Mouse (Mus musculus) neutrophil, adult 5-6 weeks (primary cell): ENCODE results near the gene Klhl32. TPM values are rescaled to one million over a fixed set of nuclear protein-coding genes. Genes with fewer than 3 reads are reported as not detected.
"Not testable (repeated sequence)": the region's sequence is repeated elsewhere in the genome, so short reads cannot be mapped to it uniquely, and the experiment has no call there.

Experiments
- ATAC-seq: fragments of 151-379, 151-347 bp; 2 replicates; pipeline ENCODE4 v1.8.0; 2017; ENCODE audit warnings: mild to moderate bottlenecking, moderate TSS enrichment; ENCODE audit not compliant: insufficient number of reproducible peaks, poor library complexity, low FRiP score, severe bottlenecking; ENCODE audit errors: extremely low read depth
- total RNA-seq: library from RNA; stranded (forward); fragments of 200-1000 nt; gene quantifications from 2 replicates; pipeline ENCODE4 v1.2.3, GENCODE M21; 2017

Gene Klhl32
- total RNA-seq = 0.23 TPM in 1 of 2 replicates, not detected in the other

DNA sequence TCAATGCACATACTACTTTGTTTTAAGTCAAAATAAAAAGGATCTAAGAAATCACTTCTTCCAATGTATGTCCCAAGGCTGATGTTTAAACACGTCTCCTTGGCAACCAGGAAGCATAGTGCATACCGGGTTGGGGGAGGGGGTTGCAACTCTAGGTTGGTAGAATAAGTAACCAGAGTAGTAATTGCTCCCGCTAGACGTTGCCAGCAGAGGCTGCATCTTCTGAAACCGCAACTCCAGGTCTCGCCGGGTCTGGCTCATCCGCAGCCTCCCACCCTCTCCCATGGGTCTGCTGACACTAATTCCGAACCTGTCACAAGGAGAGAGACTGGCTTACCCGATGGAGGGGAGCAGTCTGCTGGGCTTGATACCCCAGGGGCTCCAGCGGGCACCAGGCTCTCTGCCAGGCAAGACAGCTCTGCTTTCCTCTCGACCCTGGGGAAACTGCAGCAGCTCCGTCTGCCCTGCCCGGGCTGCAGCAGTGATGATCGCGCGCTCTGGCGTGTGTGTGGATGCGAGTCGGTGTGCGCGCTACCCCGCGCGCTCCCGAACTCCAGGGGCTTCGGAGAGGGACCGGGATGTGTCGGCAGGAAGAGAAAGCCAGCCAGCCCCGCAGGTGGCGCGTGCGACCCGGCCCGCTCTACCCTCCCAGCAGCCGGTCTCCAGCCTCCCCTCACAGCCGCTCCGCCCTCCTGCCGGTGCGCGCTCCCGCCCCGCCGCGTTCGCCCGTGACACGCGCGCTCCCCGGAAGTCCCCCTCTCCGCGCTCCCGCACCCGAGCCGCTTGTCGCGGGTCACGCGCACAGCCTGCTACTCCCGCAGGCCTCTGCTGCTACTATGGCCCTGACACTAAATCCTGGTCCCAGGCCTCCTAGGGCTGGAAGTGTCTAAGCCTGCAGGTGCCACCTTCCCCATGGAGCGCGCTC, at the start of gene Klhl32:
TSS of gene Klhl32 (minus strand) at position 724 of the 925 bp plus-strand sequence.
- no peak for ATAC-seq

DNA sequence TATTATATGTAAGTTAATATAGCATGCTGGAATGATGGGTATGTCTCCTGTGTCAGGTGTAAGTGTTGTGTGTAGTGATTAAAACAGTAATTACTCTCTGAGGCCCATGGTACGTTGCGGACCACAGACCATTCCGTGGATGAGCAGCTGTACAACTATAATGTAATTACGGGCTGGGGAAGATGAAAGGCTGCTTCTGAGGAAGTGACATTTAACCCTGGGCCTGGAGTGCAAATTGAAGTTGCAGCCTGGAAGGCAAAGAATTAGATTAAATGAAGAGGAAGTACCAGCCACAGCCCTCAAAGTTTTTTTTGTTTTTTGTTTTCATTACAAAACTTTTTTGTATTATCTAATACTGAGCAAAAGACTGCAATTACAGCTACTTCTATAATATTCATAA, 48.2 kb upstream of the Klhl32 start:
- ATAC-seq = no peak

DNA sequence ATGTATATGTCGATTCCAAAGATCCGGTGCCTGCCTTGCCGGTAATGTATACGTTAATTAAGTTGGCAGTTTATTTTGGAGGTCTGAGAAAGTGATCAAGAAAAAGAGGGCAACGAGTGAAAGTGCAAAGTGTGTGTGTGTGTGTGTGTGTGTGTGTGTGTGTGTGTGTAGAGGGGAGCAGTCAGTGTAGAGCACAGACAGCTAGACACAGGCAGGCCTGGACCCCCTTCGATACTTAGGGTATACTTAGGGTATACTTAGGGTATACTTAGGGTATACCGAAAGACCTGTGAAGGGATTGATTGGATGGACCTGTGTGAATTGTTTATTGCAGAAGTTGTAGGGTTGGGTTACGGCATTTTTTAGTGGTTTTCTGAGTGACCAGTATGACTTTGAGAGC, 47.7 kb upstream of the Klhl32 start:
- no peak for ATAC-seq

DNA sequence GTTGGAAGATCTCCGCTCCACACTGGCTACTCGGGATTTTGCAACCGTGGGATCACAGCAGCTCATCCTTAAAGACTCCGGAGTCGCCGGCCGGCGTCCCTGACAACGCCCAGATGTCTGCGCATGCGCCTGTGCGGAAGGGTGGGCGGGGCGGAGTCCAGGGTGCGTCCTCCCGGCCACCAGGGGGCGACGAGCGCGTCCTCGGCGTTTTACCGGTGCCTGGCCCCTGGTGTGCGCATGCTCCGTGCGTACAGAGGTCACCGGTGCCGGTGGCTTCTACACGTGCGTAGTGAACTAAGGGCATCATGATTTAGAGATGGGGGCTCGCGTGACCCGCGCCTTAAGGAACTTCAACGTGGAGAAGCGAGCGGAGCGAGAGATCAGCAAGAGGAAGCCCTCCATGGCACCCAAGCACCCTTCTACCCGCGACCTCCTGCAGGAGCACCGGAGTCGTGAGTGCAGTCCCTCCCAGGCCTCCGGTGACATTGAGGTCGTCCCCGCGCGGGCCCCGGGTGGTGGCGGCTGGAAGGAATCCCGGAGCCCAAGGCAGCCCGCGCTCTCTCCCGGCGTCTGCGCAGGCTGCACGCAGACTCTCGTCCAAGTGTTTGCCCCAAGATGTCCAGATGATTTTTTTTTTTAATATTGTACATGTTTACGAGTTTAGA, 47.1 kb upstream of the Klhl32 start, which contains the start of gene Ndufaf4:
TSS of gene Ndufaf4 (plus strand) at position 233 of the 665 bp plus-strand sequence.
- ATAC-seq = peak; percentile 93

DNA sequence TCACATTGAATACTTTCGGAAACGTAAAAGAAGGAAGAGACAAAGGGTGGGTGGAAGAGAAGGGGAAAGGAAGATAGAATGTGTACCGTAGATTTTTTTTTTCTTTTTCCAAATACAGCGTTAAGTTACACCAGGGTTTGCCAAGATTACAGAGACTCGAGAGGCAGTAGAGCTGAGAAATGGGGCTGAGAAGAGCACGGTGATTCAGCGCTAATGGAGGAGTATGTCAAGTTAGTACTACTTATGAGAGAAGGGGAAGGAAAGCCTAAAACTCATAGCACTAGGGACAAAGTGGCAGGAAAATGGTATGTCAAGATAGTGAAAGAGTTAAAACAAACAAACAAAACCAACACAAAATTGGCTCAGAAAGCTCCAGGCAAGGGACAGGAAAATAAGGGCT, 46.4 kb upstream of the Klhl32 start:
- no peak for ATAC-seq

DNA sequence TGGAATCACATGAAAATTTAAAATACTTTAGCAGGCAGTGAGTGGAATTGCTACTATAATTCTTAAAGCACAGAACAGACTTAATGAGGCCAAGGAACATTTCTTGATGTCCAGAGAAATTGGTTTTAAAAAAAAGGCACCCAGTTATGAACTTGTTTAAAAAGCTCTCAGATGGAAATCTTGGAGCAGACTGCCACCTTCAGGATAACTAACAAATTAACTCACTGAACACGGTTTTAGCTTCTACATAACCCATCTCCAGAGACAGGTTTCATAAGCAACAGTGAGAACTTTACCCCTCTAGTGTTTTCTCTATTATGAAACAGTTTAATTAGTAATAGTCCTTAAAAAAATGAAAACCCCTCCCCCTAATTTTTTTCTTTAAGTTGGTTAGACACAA, 45.9 kb upstream of the Klhl32 start:
- ATAC-seq = peak; percentile 55; the same call in 1 of the 2 replicates

DNA sequence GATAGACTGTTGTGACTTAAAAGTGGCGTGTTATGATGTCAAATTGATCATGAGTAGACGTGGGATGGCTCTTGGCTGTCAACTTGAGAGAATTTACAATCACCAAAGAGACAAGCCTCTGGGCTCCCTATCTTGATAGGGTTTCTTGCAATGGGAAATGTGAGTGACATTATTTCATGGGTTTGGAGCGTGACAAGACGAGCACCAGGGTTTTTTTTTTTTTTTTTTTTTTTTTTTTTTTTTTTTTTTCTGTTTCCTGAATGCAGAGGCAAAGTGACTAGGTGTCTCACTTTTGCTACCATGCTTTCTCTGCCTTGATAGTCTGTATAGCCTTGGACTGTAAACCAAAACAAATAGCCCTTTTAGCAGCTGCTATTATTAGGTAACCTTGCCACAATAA, 43.7 kb upstream of the Klhl32 start:
- no peak for ATAC-seq

DNA sequence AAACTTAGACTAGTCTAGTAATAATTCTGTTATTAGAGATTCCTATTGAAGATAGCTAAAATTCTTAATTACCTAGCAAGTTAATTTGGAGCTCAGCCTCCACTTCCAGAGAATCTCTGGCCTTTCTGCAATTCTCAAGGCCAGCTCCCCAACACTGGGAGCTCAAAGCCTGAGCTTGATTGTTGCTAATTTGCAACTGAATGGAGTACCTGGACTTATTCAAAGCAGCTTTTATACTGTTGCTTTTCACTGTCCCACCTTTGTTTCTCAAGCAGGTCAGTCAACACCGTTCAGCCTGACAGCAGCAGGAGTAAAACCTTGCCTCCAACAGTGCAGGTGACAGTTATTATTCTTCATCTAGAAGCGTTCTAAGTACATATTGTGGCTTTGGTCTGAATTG, 41.4 kb upstream of the Klhl32 start:
- ATAC-seq = not testable (repeated sequence)

DNA sequence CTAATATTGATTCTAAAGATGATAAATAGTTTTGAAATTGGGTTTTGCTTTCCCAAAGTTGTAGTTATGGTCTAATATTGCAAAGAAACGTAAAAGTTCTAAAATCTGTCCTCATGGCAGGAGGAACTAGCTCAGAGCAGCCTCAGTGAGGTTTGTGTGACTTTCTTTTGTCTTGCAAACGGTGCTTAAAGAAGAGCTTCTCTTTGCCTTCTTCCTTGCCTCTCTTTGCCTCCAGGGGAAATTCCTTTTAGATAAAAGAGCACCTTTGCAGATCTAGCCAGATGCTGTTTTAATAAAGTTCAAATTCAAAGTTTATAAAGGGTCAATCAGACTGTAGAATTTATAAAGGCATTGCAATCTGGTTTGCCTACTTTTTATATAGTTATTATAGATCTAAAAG, 38.5 kb upstream of the Klhl32 start:
- ATAC-seq = not testable (repeated sequence)

DNA sequence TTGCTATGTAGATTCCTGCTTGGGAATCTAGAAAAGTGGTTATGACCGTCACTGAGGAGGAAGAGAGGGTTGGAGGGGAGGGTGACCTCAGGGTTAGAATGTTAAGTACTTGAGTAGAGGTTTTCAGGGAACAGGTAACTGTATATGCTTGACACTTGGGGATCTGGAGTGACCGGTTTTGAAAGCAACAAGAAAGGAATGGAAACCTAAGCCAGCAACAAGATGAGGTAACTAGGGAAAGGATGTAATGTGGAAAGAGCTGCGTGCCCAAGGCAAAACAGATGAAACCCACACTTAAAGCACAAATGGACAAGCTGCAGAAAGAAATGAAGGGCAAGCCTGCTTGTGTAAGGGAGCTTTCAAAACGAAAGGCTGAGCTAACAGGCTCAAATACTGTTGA, 18.3 kb upstream of the Klhl32 start:
- ATAC-seq = no peak

DNA sequence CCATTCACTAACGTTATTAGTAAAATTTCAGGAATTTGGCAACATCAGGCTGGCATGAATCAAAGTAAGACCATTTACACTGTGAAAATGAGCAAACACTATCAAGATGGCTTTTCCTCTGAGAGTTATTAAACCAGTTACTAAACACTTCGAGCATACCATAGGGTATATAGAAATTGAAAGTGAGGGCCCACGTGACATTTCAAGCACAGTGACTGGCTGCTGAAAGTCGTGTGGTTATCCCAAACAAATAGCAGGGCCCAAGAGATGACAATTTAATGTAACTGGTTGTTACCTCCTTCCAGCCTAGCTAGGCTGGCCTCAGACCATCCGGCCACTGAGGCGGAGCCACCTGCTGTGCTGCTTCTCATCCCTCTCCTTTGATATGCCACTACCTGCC, 14.8 kb upstream of the Klhl32 start:
- ATAC-seq = no peak

DNA sequence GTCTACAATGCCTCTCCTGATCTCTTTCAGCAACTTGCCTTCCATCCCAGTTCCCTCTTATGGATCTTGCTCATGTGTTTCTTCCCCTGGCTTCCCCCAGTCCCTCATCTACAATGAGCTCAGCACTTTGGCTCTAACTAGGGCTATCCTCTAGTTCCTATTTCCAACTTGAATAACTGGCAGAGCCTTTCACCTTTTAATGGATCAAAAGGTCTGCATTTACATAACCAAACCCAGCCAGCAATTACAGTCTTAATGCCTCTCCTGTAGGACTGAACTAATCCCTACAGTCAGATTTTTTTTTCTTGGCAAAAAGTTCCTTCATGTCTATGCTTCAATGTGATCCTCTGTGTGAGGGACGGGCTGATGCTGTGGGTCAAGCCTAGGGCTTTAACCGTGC, 3.5 kb downstream of the Klhl32 start:
- no peak for ATAC-seq

DNA sequence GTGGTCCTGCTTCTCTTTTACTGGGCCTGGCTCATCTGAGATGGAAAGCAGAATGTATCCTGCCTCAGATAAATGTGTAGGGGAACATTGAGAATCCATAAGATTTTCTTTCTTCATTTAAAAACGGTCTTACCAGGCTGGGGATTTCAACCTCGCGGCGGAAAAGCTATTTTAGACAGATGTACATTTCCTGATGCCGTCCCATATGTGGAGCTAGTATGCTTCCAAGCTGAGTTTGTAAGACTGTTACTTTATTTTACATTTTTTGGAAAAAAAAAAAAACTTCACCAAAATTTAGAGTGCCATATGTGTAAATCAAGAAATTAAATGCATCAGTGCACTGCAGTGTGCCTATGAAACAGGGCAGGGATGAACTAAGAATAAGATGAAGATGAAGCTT, 5.4 kb downstream of the Klhl32 start:
- ATAC-seq = no peak

DNA sequence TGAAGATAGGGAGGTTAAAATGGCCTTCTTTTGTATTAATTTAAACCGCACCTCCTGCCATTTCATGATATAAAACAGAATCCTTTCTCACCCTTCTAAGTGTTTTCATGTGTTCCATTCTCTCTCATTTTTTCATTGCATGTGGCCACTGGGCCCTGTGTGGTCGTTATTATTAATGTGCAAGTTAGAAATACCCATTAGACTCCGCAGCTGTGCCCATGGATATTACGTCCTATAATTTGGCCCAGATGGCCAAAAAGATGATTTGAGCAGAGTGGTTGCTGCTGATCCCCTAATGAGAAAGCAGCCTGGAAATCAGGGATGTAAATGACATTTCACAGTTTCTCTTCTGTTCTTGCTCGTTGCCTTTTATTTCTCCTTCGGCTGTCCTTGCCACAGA, 12.4 kb downstream of the Klhl32 start:
- no peak for ATAC-seq

DNA sequence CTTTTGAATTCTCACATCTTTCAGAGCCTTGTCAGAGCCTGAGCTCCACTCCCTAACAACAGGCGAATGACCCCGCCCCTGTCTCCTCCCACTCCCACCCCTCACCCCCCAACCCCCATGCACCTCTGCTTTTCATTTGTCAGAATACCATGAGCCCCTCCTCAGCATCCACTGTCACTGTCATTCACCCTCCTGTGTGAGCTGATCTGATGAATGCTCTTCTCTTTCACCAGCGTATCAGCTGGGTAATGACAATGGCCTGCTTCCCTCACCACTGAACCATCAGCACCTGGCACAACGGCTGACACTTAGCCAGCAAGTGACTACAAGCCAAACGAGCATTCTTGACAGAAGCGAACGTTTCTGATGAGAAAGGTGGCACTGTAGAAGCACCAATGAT, 15.4 kb downstream of the Klhl32 start:
- no peak for ATAC-seq

DNA sequence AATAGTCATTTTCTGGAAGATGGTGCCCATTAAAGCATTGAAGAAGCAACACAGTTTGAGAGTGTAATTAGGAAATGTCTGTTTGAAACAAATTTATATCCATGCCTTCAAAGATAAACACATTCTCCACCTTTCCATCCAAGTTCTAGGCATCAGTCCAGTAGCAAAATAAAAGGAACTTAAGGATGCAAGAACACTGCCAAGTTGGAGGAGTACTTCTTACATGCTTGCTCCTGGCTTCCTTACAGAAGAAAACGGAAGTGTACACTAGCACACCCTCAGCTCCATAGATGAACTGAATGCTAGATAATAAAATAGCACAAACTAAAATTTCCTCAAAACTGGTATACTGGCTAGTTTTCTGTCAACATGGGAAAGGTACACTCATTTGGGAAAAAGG, 42.6 kb downstream of the Klhl32 start:
- no peak for ATAC-seq

DNA sequence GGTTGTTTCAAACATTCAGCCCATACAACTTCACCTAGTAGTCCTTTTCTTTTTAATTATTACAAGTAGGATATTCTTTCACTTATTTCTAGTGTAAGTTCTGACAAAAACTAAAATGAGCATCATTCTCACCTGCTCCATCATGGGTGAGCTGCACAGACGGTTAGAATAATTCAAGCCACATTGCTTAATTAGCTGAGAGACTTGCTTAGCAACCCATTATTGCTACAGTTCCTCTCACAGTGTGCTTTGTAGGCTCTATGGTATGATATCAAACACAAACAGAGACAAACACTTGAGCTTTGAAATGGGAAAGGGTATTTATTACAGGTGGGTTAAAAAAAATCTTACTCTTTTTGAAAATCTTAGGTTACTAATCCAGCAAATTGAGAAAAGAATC, 49.0 kb downstream of the Klhl32 start:
- no peak for ATAC-seq

DNA sequence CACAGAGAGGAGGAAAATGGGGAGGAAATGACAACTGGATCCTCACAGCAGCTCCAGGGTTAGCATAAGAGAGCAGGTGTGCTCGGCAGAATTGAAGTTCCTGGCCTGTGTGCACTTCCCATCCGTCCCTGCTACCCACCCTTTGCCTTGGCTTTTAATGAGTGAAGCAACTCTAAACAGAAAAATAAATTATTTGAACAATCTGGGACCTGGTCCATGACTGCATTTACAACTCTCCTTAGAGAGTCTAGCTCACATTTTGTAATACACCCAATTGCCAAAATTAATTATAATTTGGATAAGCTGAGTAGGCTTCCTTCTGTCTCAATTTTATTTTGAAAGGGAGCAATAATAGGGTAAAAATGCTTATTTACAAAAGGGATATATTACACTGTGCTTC, 49.6 kb downstream of the Klhl32 start:
- no peak for ATAC-seq

DNA sequence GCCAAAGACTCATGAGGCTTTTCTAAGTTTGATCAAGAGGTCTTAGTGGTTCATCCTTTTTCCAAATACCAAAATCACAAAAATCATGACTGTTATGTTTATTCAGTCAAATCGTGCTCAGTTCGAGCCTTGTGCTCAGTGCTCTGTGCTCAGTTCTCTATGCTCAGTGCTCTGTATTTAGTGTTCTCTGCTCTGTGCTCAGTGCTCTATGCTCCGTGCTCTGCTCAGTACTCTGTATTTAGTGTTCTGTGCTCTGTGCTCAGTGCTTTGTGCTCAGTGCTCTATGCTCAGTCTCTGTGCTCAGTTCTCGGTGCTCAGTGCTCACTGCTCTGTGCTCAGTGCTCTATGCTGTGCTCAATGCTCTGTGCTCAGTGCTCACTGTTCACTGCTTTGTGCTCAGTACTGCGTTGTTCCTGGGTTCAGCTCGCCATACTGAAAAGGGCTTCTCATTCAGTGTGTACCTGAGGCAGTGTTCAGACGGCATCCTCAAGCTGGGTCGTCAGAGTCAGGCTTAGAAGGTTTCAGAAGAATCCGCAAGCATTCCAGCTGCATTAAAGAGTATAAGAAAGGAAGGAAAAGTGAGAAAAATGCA, 50.5 kb downstream of the Klhl32 start:
- no peak for ATAC-seq

DNA sequence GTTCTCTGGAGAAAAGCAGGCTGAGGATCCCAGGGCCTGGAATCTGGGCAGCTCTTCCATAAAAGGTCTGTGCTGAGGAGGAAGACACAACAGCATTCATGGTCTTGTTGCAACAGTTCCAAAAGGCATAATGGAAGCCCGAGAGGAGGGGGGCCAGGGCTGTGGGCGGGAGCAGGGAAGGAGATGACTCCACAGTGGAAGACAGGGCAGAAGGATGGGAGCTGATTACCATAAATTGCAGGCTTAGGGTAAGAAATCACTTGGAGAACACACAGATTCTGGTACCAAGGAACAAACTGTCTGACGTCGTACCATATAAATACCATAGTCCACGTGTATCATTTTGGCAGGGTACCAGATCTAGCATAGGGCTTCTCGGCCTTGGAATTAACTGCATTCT, 51.9 kb downstream of the Klhl32 start:
- no peak for ATAC-seq
